Mouse (Mus musculus): Measurements from ENCODE around the gene Agr2.

Gene Agr2

GRCm38 (mm10) chr12:35992711-35993110, at the start of gene Agr2:
TSS of gene Agr2 (plus strand) at chr12:35992907.
- no peak for DNase-seq

GRCm38 (mm10) chr12:35951757-35952156, 41.0 kb upstream of the Agr2 start:
- DNase-seq = no peak

- DNase-seq = no peak
Observed at GRCm38 (mm10) chr12:35957235-35957634, 35.5 kb upstream of the Agr2 start.

GRCm38 (mm10) chr12:35966098-35966767, 26.5 kb upstream of the Agr2 start:
- no peak for DNase-seq

GRCm38 (mm10) chr12:35966768-35967141, 26.0 kb upstream of the Agr2 start:
- no peak for DNase-seq

GRCm38 (mm10) chr12:35975898-35976297, 16.8 kb upstream of the Agr2 start:
- DNase-seq = no peak

- no peak for DNase-seq
Observed at GRCm38 (mm10) chr12:35977633-35978246, 15.0 kb upstream of the Agr2 start.

GRCm38 (mm10) chr12:35979625-35980024, 13.1 kb upstream of the Agr2 start:
- DNase-seq = no peak

- DNase-seq = no peak
Observed at GRCm38 (mm10) chr12:35981732-35982360, 10.9 kb upstream of the Agr2 start.

- no peak for DNase-seq
Observed at GRCm38 (mm10) chr12:35983472-35983871, 9.2 kb upstream of the Agr2 start.

GRCm38 (mm10) chr12:35984743-35985142, 8.0 kb upstream of the Agr2 start:
- DNase-seq = no peak

- DNase-seq = no peak
Observed at GRCm38 (mm10) chr12:35993583-35993982, 876 bp downstream of the Agr2 start.

- DNase-seq = no peak
Observed at GRCm38 (mm10) chr12:35994098-35994497, 1.4 kb downstream of the Agr2 start.

GRCm38 (mm10) chr12:35995799-35996198, 3.1 kb downstream of the Agr2 start:
- peak in 1 of 2 experiments; percentile 29 for DNase-seq

- no peak for DNase-seq
Observed at GRCm38 (mm10) chr12:36004714-36005113, 12.0 kb downstream of the Agr2 start.

- DNase-seq = no peak
Observed at GRCm38 (mm10) chr12:36007581-36007980, 14.9 kb downstream of the Agr2 start.

GRCm38 (mm10) chr12:36008364-36009047, 15.8 kb downstream of the Agr2 start:
- no peak for DNase-seq

- DNase-seq = no peak
Observed at GRCm38 (mm10) chr12:36013216-36013910, 20.7 kb downstream of the Agr2 start.

GRCm38 (mm10) chr12:36017791-36018190, 25.1 kb downstream of the Agr2 start:
- peak; percentile 18 to 23 for DNase-seq

- DNase-seq = no peak
Observed at GRCm38 (mm10) chr12:36019572-36019971, 26.9 kb downstream of the Agr2 start.

GRCm38 (mm10) chr12:36020081-36020480, 27.4 kb downstream of the Agr2 start:
- DNase-seq = no peak

GRCm38 (mm10) chr12:36020710-36021109, 28.0 kb downstream of the Agr2 start:
- no peak for DNase-seq

GRCm38 (mm10) chr12:36026126-36026525, 33.4 kb downstream of the Agr2 start:
- DNase-seq = no peak
